Mouse (Mus musculus) forebrain, embryonic 16.5 days (tissue): Measurements from ENCODE around the gene Vti1a. TPM values are rescaled to one million over a fixed set of nuclear protein-coding genes. Genes with fewer than 3 reads are reported as not detected.

Experiments used
- ATAC-seq: fragments of 200-750 bp; cut with Nextera tagmentation; 2 replicates; pipeline ENCODE4 v1.8.0; 2017; ENCODE audit warnings: mild to moderate bottlenecking, moderate library complexity
- H3K27ac ChIP-seq: fragments of 300-500 bp; sonication (generic); 2 replicates; pipeline ENCODE4 v1.5.1; 2014; ENCODE audit warnings: low read length, control low read depth
- H3K27me3 ChIP-seq: fragments of 300-500 bp; sonication (generic); replicated peaks from 2 replicates; pipeline ENCODE4 v1.6.1; 2014; ENCODE audit warnings: low read length; ENCODE audit not compliant: control insufficient read depth, insufficient read depth
- H3K36me3 ChIP-seq: fragments of 300-500 bp; sonication (generic); 2 replicates; pipeline ENCODE4 v1.6.1; 2014; ENCODE audit not compliant: control insufficient read depth, insufficient read depth
- H3K4me1 ChIP-seq: fragments of 300-500 bp; sonication (generic); replicated peaks from 2 replicates; pipeline ENCODE4 v1.6.1; 2014; ENCODE audit warnings: low read length; ENCODE audit not compliant: control insufficient read depth, insufficient read depth
- H3K4me2 ChIP-seq: fragments of 300-500 bp; sonication (generic); 2 replicates; pipeline ENCODE4 v1.6.1; 2014; ENCODE audit warnings: mild to moderate bottlenecking, low read length, control low read depth
- H3K4me3 ChIP-seq: fragments of 300-500 bp; sonication (generic); replicated peaks from 2 replicates; pipeline ENCODE4 v1.5.1; 2014; ENCODE audit warnings: mild to moderate bottlenecking, low read length, control low read depth
- H3K9ac ChIP-seq: fragments of 300-500 bp; sonication (generic); replicated peaks from 2 replicates; pipeline ENCODE4 v1.6.1; 2014; ENCODE audit warnings: low read depth, low read length, control low read depth
- H3K9me3 ChIP-seq: fragments of 300-500 bp; sonication (generic); 2 replicates; pipeline ENCODE4 v1.6.1; 2016; ENCODE audit warnings: low read length; ENCODE audit not compliant: control insufficient read depth
- WGBS: fragments of 180-500 bp; shearing (Covaris S2); extraction: QIAGEN DNeasy Blood & Tissue Kit; methylation state at CpG from one replicate; pipeline ENCODE4 v1.1.7; 2014; 5-methylcytosine and 5-hydroxymethylcytosine counted together
- polyA plus RNA-seq: library from polyadenylated mRNA; unstranded; fragments of >200 nt; fragmentation: Nextera tagmentation; extraction: Ambion mirVana; gene quantifications from 2 replicates; pipeline ENCODE4 v1.2.1, GENCODE M21; 2015

Gene Vti1a
- polyA plus RNA-seq, 1 experiment from 2014 or later = 34.4 TPM

- Histone ChIP-seq H3K36me3 (no peaks in the 10 kb centered on the region), H3K9ac (no peak overlapping the region), H3K4me1 (no peaks in the 10 kb centered on the region), H3K27ac (no peak overlapping the region), H3K9me3 (no peaks in the 10 kb centered on the region), H3K4me2 (no peak overlapping the region), H3K4me3 (no peak overlapping the region), H3K27me3 (no peaks in the 10 kb centered on the region)
- ATAC-seq = no peak
- WGBS = 88% methylated on average over 3 of the region's 3 CpGs
Observed at GRCm38 (mm10) chr19:55440306-55440705, 124.2 kb downstream of the Vti1a start.

DNA sequence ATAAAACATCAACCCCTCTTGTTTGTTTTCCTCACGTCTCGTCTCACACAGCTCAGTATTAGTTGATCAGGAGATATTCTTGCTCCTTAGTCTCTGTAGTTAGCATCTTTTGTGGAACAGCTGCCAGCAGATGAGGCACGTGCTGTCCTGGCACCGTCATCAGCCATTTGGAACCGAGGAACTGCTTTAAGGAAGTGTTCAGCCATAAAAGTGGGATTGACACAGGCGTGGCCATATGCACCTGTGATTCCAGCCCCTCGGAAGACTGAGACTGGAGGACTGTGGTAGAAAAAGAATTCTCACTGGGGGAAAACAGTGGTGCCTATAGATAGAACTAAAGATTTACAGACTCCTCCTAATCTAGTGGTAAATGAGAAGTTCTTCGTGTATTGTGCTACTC lies 127.5 kb downstream of the Vti1a start:
- no peak for ATAC-seq
- WGBS = 71% methylated on average over 8 of the region's 8 CpGs
- Histone ChIP-seq H3K9me3 (no peaks in the 10 kb centered on the region), H3K36me3 (no peaks in the 10 kb centered on the region), H3K9ac (no peak overlapping the region), H3K27me3 (no peaks in the 10 kb centered on the region), H3K4me3 (no peak overlapping the region), H3K27ac (no peak overlapping the region), H3K4me2 (no peak overlapping the region), H3K4me1 (no peaks in the 10 kb centered on the region)

DNA sequence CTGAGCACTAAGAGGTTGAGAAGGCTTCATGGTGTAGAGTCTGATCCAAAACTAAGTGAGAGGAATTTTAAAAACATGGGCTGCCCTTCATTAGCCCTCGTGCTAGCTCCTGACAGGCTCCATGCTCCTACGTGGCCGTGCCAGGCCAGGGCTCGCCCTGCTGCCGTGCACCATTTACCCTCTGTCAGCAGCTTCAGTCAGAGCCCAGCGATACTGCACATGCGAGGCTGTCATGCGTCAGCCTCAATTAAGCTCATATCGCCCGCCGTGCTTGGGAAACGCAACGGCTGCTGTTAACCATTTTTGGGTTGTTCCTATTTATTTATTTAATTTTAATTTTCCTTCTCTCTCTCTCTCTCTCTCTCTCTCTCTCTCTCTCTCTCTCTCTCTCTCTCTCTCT lies 133.0 kb downstream of the Vti1a start:
- Histone ChIP-seq H3K4me2 (peak overlapping the region; percentile 25; the same call in 1 of the 2 replicates), H3K4me3 (no peak overlapping the region), H3K9me3 (no peaks in the 10 kb centered on the region), H3K27ac (no peak overlapping the region), H3K4me1 (peaks cover 9% of the 10 kb centered on the region), H3K27me3 (no peaks in the 10 kb centered on the region), H3K9ac (no peak overlapping the region), H3K36me3 (no peaks in the 10 kb centered on the region)
- WGBS = 7% methylated on average over 13 of the region's 13 CpGs
- ATAC-seq = peak; percentile 79

DNA sequence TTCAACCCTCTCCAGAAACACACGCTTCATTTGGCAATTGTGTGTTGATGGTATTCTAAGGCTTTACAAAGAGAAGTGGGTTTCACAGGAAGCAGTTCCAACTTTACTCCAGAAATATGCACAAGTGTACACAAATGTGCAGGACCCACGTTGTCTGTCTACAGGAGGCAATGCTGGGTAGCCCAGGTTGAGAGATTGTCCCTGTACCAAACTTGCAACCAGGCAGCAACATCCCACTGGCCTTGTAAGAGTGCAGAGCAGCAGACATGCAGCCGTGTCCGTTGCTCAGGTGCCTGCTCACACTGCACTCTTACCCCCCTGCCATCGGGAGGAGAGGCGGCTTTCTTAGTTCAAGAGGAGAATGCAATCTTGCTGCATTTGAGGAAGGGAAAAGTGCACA lies 133.4 kb downstream of the Vti1a start:
- Histone ChIP-seq H3K27me3 (no peaks in the 10 kb centered on the region), H3K4me3 (no peak overlapping the region), H3K4me2 (no peak overlapping the region), H3K4me1 (peaks cover 9% of the 10 kb centered on the region), H3K27ac (no peak overlapping the region), H3K36me3 (no peaks in the 10 kb centered on the region), H3K9ac (no peak overlapping the region), H3K9me3 (no peaks in the 10 kb centered on the region)
- 20% methylated on average over 6 of the region's 6 CpGs for WGBS
- ATAC-seq = no peak; the same call in 1 of the 2 replicates

DNA sequence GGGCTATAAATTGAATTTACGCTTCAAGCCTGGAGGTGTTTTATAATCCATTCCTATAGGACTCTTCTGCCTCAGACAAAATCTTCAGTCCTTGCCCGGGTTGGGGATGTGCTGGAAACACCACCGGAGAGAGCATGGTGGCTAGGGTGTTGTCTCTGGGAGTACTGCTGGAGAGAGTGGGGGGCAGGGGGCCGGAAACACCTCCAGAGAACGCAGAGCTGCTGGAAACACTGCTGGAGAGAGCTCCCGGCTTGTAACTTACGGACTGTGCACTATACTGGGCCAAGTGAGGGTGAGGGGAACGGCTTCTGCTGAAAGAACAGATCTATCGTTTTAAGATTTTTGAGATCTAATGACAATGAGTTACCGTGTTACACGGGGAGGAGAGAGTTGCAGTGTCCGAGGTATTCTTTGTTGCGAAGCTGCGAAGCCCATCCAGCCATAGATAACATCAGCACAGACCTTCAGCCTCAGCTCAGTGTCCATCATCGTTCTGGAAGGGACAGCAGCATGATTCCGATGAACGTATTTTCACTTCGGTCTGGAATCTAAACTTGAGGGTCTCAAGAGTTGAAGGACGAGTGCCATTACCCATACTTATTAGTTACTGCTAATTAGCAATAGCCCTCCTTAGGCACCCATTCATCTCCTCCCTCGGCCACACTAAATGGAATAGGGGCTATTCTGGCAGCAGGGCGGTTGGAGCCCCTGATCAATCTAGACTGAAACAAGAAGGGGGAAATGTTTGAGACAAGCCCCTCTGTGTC lies 140.4 kb downstream of the Vti1a start:
- peak overlapping the region; percentile 37 for H3K4me2 ChIP-seq
- no peak for ATAC-seq
- no peak overlapping the region for H3K9ac ChIP-seq
- H3K9me3 ChIP-seq = no peaks in the 10 kb centered on the region
- WGBS = 26% methylated on average over 21 of the region's 21 CpGs
- peaks cover 13% of the 10 kb centered on the region for H3K4me1 ChIP-seq
- H3K4me3 ChIP-seq = no peak overlapping the region
- no peaks in the 10 kb centered on the region for H3K36me3 ChIP-seq
- H3K27me3 ChIP-seq = 0 out of 2 replicates have a peak, but pooled peaks cover 2% of the 10 kb centered on the region
- no peak overlapping the region for H3K27ac ChIP-seq

GRCm38 (mm10) chr19:55461963-55462362 lies 145.9 kb downstream of the Vti1a start:
- 94% methylated on average over 12 of the region's 12 CpGs for WGBS
- no peaks in the 10 kb centered on the region for H3K36me3 ChIP-seq
- no peak overlapping the region for H3K27ac ChIP-seq
- 0 out of 2 replicates have a peak, but pooled peaks cover 2% of the 10 kb centered on the region for H3K27me3 ChIP-seq
- 0 out of 2 replicates have a peak, but pooled peaks cover 2% of the 10 kb centered on the region for H3K4me1 ChIP-seq
- no peak overlapping the region for H3K9ac ChIP-seq
- no peaks in the 10 kb centered on the region for H3K9me3 ChIP-seq
- H3K4me2 ChIP-seq = no peak overlapping the region
- no peak for ATAC-seq
- no peak overlapping the region for H3K4me3 ChIP-seq

DNA sequence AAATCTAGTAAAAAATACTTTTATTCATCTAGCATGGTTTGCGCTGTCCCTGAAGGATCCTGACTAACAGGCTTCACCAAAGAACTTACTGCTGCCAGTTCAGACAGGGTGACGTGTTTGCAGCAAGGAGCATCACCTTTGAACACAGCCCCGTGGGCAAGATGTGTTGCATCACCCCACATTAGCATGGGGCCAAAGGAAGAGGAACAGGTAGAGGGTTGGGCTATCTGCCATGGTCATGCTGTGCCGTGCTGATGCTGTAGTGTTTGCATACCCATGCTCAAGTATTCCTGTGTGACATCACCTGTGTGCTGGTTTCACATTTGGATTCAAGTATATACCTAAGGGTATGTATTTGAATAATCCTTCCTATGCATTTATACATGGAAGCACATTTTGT lies 147.6 kb downstream of the Vti1a start:
- Histone ChIP-seq H3K27ac (no peak overlapping the region), H3K9me3 (no peaks in the 10 kb centered on the region), H3K9ac (no peak overlapping the region), H3K36me3 (no peaks in the 10 kb centered on the region), H3K4me2 (no peak overlapping the region), H3K27me3 (no peaks in the 10 kb centered on the region), H3K4me1 (no peaks in the 10 kb centered on the region), H3K4me3 (no peak overlapping the region)
- ATAC-seq = no peak
- WGBS = 94% methylated on average over 4 of the region's 4 CpGs

- ATAC-seq = peak; percentile 50; the same call in 1 of the 2 replicates
- no peak overlapping the region; the same call in 1 of the 2 replicates for H3K9ac ChIP-seq
- peaks cover 5% of the 10 kb centered on the region; the same call in 1 of the 2 replicates for H3K4me1 ChIP-seq
- no peak overlapping the region for H3K27ac ChIP-seq
- H3K27me3 ChIP-seq = no peaks in the 10 kb centered on the region
- no peaks in the 10 kb centered on the region for H3K9me3 ChIP-seq
- H3K4me2 ChIP-seq = no peak overlapping the region
- H3K36me3 ChIP-seq = no peaks in the 10 kb centered on the region
- no peak overlapping the region for H3K4me3 ChIP-seq
- 35% methylated on average over 21 of the region's 21 CpGs for WGBS
Observed at GRCm38 (mm10) chr19:55469301-55470051, 153.4 kb downstream of the Vti1a start.

DNA sequence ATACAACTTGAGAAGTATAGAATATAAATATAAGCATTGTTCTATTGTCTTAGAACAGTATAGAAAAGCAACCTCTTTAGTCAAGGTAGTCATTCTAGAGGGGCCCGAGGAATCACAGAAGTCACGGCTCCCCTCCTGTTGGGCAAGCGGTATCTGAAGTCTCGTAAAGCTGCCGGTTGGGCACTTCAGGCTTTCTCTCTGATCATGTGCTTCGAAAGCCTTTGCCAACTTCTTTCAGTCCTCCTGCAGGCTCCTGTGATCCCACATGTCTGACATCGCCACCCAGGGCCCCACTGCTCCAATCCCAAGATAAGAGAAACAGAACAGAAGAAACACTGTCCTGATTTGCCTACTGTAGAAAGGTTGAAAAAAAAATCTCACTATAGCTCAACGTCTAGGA lies 156.5 kb downstream of the Vti1a start:
- Histone ChIP-seq H3K4me3 (no peak overlapping the region), H3K4me2 (no peak overlapping the region), H3K4me1 (peaks cover 5% of the 10 kb centered on the region; the same call in 1 of the 2 replicates), H3K36me3 (no peaks in the 10 kb centered on the region), H3K27me3 (no peaks in the 10 kb centered on the region), H3K9me3 (no peaks in the 10 kb centered on the region), H3K27ac (no peak overlapping the region), H3K9ac (no peak overlapping the region)
- no peak for ATAC-seq
- 75% methylated on average over 8 of the region's 8 CpGs for WGBS
